Mouse (Mus musculus) naive thymus-derived CD4-positive, alpha-beta T cell, adult 5 months (primary cell): ENCODE results near the gene Olfr1218. TPM values are rescaled to one million over a fixed set of nuclear protein-coding genes. Genes with fewer than 3 reads are reported as not detected.

Source experiments
- polyA plus RNA-seq: library from polyadenylated mRNA; unstranded; fragments of 100-300 nt; shearing (Covaris generic); gene quantifications from one replicate; pipeline ENCODE4 v1.2.1, GENCODE M21; 2017

Olfr1218 gene
- not detected for polyA plus RNA-seq

GRCm38 (mm10) chr2:89061087-89061486, at the start of gene Olfr1218:
Gene Olfr1218, minus strand, starts transcription at chr2:89061187.

GRCm38 (mm10) chr2:89106735-89107134, 45.7 kb upstream of the Olfr1218 start, which contains the start of gene Olfr1220:
Gene Olfr1220, minus strand, starts transcription at chr2:89106835.

DNA sequence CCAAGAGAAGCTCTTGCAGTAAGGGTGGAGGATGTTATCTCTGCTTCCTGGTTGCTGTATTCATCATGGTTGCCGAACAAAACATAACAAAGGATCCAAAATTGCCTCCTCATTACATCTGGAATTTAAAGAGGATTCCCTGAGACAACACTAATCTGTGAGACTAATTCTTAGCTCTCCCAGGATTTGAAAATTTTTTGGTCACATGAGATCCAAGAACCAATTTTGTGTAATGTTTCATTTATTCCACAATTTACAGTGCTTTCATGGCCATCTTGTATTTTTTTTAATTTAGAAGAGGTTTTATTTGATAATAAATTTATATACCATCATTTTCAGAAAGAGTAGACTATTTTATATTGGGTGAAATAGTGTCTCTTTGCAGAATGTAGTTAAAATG, 22.4 kb upstream of the Olfr1218 start, which contains the start of gene Olfr1219:
Olfr1219 (minus strand) TSS at position 101 of the 400 bp plus-strand sequence.

GRCm38 (mm10) chr2:89031965-89032364, 29.0 kb downstream of the Olfr1218 start, which contains the start of gene Olfr1217:
Gene Olfr1217, minus strand, starts transcription at chr2:89032065.

GRCm38 (mm10) chr2:89018240-89018639, 42.7 kb downstream of the Olfr1218 start, which contains the start of gene Olfr1216:
Gene Olfr1216, minus strand, starts transcription at chr2:89018340.

DNA sequence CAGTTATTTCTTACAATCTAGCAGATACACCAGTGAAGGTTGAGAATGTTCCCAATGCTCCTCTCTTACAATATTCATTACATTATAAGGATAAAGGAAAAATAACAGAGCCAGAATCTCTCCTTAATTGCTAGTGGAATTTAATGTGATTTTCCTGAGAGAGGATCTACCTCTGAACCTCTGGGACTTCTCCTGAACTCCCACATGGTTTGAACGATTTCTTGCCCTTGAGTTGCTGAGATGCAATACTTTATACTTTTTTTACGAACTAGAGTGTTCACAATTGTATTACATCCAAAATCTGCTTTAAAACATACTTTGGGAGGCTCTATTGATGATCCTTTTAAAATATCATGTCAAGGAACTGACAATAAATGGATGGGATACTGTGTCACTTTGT, 54.1 kb downstream of the Olfr1218 start, which contains the start of gene Olfr1215:
Olfr1215 (minus strand) TSS at position 101 of the 400 bp plus-strand sequence.

Other genes starting within 250 kb of the Olfr1218 start
- gene Olfr1202, start 246.7 kb downstream of the Olfr1218 start, polyA plus RNA-seq: not detected
- gene Olfr1205, start 231.4 kb downstream of the Olfr1218 start, polyA plus RNA-seq: 0.05 TPM
- not detected for gene Olfr1204, start 211.9 kb downstream of the Olfr1218 start, polyA plus RNA-seq
- not detected for gene Olfr1206, start 198.0 kb downstream of the Olfr1218 start, polyA plus RNA-seq
- gene Olfr1208, start 158.9 kb downstream of the Olfr1218 start, polyA plus RNA-seq: 0.12 TPM
- gene Olfr1209, start 146.0 kb downstream of the Olfr1218 start, polyA plus RNA-seq: not detected
- not detected for gene Olfr1211, start 123.1 kb downstream of the Olfr1218 start, polyA plus RNA-seq
- gene Olfr1212, start 107.2 kb downstream of the Olfr1218 start, polyA plus RNA-seq: not detected
- gene Gm13762, start 80.9 kb downstream of the Olfr1218 start, polyA plus RNA-seq: not detected
- gene Olfr1214, start 68.5 kb downstream of the Olfr1218 start, polyA plus RNA-seq: not detected
- 0.17 TPM for gene Olfr1215, start 54.2 kb downstream of the Olfr1218 start, polyA plus RNA-seq
- not detected for gene Olfr1216, start 42.8 kb downstream of the Olfr1218 start, polyA plus RNA-seq
- 0.21 TPM for gene Olfr1217, start 29.1 kb downstream of the Olfr1218 start, polyA plus RNA-seq
- not detected for gene Olfr1219, start 22.3 kb upstream of the Olfr1218 start, polyA plus RNA-seq
- gene Olfr1220, start 45.6 kb upstream of the Olfr1218 start, polyA plus RNA-seq: 0.30 TPM
- gene Olfr1221, start 56.1 kb upstream of the Olfr1218 start, polyA plus RNA-seq: not detected
- gene Olfr1222, start 71.9 kb upstream of the Olfr1218 start, polyA plus RNA-seq: not detected
- gene Olfr1223, start 90.4 kb upstream of the Olfr1218 start, polyA plus RNA-seq: not detected
- not detected for gene Olfr1224-ps1, start 102.9 kb upstream of the Olfr1218 start, polyA plus RNA-seq
- not detected for gene Olfr1225, start 113.5 kb upstream of the Olfr1218 start, polyA plus RNA-seq
- gene Olfr1226, start 138.9 kb upstream of the Olfr1218 start, polyA plus RNA-seq: not detected
- gene Olfr1228, start 192.9 kb upstream of the Olfr1218 start, polyA plus RNA-seq: 0.17 TPM
- not detected for gene Olfr1229, start 226.8 kb upstream of the Olfr1218 start, polyA plus RNA-seq
- not detected for gene Olfr1230, start 236.1 kb upstream of the Olfr1218 start, polyA plus RNA-seq
- not detected for gene Olfr1231, start 245.9 kb upstream of the Olfr1218 start, polyA plus RNA-seq